Mouse (Mus musculus): ENCODE measurements around the gene Tpst2.

- no peak for TF ChIP-seq CTCF (IDR thresholded peaks at IDR 0.05; ENCODE audit: low read depth, low read length)
- no peak for TF ChIP-seq POLR2A (IDR thresholded peaks at IDR 0.05; ENCODE audit: insufficient read depth, low read length)
- TF ChIP-seq EP300 (IDR thresholded peaks at IDR 0.05; ENCODE audit: insufficient read depth, low read depth, low read length), result no peak
These were observed 37.6 kb upstream of the Tpst2 start for GRCm38 (mm10) chr5:112238781-112239482.

All from ES-Bruce4 (cell line).